Mouse (Mus musculus): Measurements from ENCODE around the gene Fbxl20. TPM values are rescaled to one million over a fixed set of nuclear protein-coding genes. Genes with fewer than 3 reads are reported as not detected.
A peak's percentile ranks its signal among the peaks of the same experiment; 100 is the strongest.

The Fbxl20 gene
- polyA plus RNA-seq, 1 experiment: 15.4 TPM

GRCm38 (mm10) chr11:98051611-98052128 is 98.5 kb downstream of the Fbxl20 start:
- peaks cover 13% of the 10 kb centered on the region for H3K27me3 ChIP-seq (ENCODE audit: control insufficient read depth, insufficient read depth, low read length)
- peaks cover 23% of the 10 kb centered on the region for H3K4me1 ChIP-seq (ENCODE audit: control insufficient read depth, insufficient read depth, insufficient read length)
- H3K36me3 ChIP-seq (ENCODE audit: control insufficient read depth, insufficient read depth, low read length): no peaks in the 10 kb centered on the region
- no peak overlapping the region for H3K27ac ChIP-seq (ENCODE audit: insufficient read depth, low read length)
- no peak for TF ChIP-seq POLR2A (IDR thresholded peaks at IDR 0.05; ENCODE audit: low read depth, low read length)
- TF ChIP-seq CTCF (IDR thresholded peaks at IDR 0.05; ENCODE audit: extremely low read depth, insufficient read depth, insufficient read length, insufficient replicate concordance): no peak
- peak overlapping the region; percentile 61; the same call in 1 of the 2 replicates for H3K4me3 ChIP-seq (ENCODE audit: extremely low read depth, insufficient read depth, insufficient read length)
- 13% methylated on average over 12 of the region's 12 CpGs for WGBS
- peak in 1 of 2 experiments; percentile 28 for DNase-seq (ENCODE audit: low read depth in 1 of 2, low spot score in 2 of 2)

GRCm38 (mm10) chr11:98050940-98051339 is 99.3 kb downstream of the Fbxl20 start:
- Histone ChIP-seq H3K36me3 (ENCODE audit: control insufficient read depth, insufficient read depth, low read length) (no peaks in the 10 kb centered on the region), H3K27me3 (ENCODE audit: control insufficient read depth, insufficient read depth, low read length) (peaks cover 13% of the 10 kb centered on the region), H3K27ac (ENCODE audit: insufficient read depth, low read length) (no peak overlapping the region), H3K4me3 (ENCODE audit: extremely low read depth, insufficient read depth, insufficient read length) (no peak overlapping the region), H3K4me1 (ENCODE audit: control insufficient read depth, insufficient read depth, insufficient read length) (peaks cover 23% of the 10 kb centered on the region)
- TF ChIP-seq CTCF (IDR thresholded peaks at IDR 0.05; ENCODE audit: extremely low read depth, insufficient read depth, insufficient read length, insufficient replicate concordance) (no peak), POLR2A (IDR thresholded peaks at IDR 0.05; ENCODE audit: low read depth, low read length) (no peak)
- no peak for DNase-seq (ENCODE audit: low read depth in 1 of 2, low spot score in 2 of 2)
- 53% methylated on average over 2 of the region's 2 CpGs for WGBS

GRCm38 (mm10) chr11:98050520-98050815 is 99.7 kb downstream of the Fbxl20 start:
- Histone ChIP-seq H3K4me1 (ENCODE audit: control insufficient read depth, insufficient read depth, insufficient read length) (peaks cover 23% of the 10 kb centered on the region), H3K27me3 (ENCODE audit: control insufficient read depth, insufficient read depth, low read length) (peaks cover 13% of the 10 kb centered on the region), H3K36me3 (ENCODE audit: control insufficient read depth, insufficient read depth, low read length) (no peaks in the 10 kb centered on the region), H3K4me3 (ENCODE audit: extremely low read depth, insufficient read depth, insufficient read length) (no peak overlapping the region), H3K27ac (ENCODE audit: insufficient read depth, low read length) (peak overlapping the region; percentile 0; the same call in 1 of the 2 replicates)
- no peak for DNase-seq (ENCODE audit: low read depth in 1 of 2, low spot score in 2 of 2)
- TF ChIP-seq CTCF (IDR thresholded peaks at IDR 0.05; ENCODE audit: extremely low read depth, insufficient read depth, insufficient read length, insufficient replicate concordance) (no peak), POLR2A (IDR thresholded peaks at IDR 0.05; ENCODE audit: low read depth, low read length) (no peak)
- 72% methylated on average over 2 of the region's 2 CpGs for WGBS

GRCm38 (mm10) chr11:98049672-98050519 is 100.3 kb downstream of the Fbxl20 start:
- peak in 1 of 2 experiments; percentile 36 for DNase-seq (ENCODE audit: low read depth in 1 of 2, low spot score in 2 of 2)
- WGBS: 12% methylated on average over 14 of the region's 14 CpGs
- H3K36me3 ChIP-seq (ENCODE audit: control insufficient read depth, insufficient read depth, low read length): no peaks in the 10 kb centered on the region
- peaks cover 23% of the 10 kb centered on the region for H3K4me1 ChIP-seq (ENCODE audit: control insufficient read depth, insufficient read depth, insufficient read length)
- H3K27me3 ChIP-seq (ENCODE audit: control insufficient read depth, insufficient read depth, low read length): peaks cover 13% of the 10 kb centered on the region
- TF ChIP-seq POLR2A (IDR thresholded peaks at IDR 0.05; ENCODE audit: low read depth, low read length) (no peak), CTCF (IDR thresholded peaks at IDR 0.05; ENCODE audit: extremely low read depth, insufficient read depth, insufficient read length, insufficient replicate concordance) (no peak)
- H3K27ac ChIP-seq (ENCODE audit: insufficient read depth, low read length): peak overlapping the region; percentile 0; the same call in 1 of the 2 replicates
- no peak overlapping the region for H3K4me3 ChIP-seq (ENCODE audit: extremely low read depth, insufficient read depth, insufficient read length)

GRCm38 (mm10) chr11:98047745-98048144 is 102.5 kb downstream of the Fbxl20 start:
- 61% methylated on average over 4 of the region's 4 CpGs for WGBS
- no peak for DNase-seq (ENCODE audit: low read depth in 1 of 2, low spot score in 2 of 2)

GRCm38 (mm10) chr11:98046466-98046865 is 103.7 kb downstream of the Fbxl20 start:
- Histone ChIP-seq H3K27me3 (ENCODE audit: control insufficient read depth, insufficient read depth, low read length) (no peaks in the 10 kb centered on the region), H3K4me3 (ENCODE audit: extremely low read depth, insufficient read depth, insufficient read length) (no peak overlapping the region), H3K27ac (ENCODE audit: insufficient read depth, low read length) (no peak overlapping the region), H3K36me3 (ENCODE audit: control insufficient read depth, insufficient read depth, low read length) (no peaks in the 10 kb centered on the region), H3K4me1 (ENCODE audit: control insufficient read depth, insufficient read depth, insufficient read length) (peaks cover 14% of the 10 kb centered on the region; the same call in 1 of the 2 replicates)
- TF ChIP-seq CTCF (IDR thresholded peaks at IDR 0.05; ENCODE audit: extremely low read depth, insufficient read depth, insufficient read length, insufficient replicate concordance) (no peak), POLR2A (IDR thresholded peaks at IDR 0.05; ENCODE audit: low read depth, low read length) (no peak)
- DNase-seq (ENCODE audit: low read depth in 1 of 2, low spot score in 2 of 2): no peak
- 75% methylated on average over 1 of the region's 1 CpGs for WGBS

More at GRCm38 (mm10) chr11:98047745-98048144, 102.5 kb downstream of the Fbxl20 start:
- H3K27ac ChIP-seq (ENCODE audit: insufficient read depth, low read length): no peak overlapping the region
- TF ChIP-seq POLR2A (IDR thresholded peaks at IDR 0.05; ENCODE audit: low read depth, low read length): no peak
- TF ChIP-seq CTCF (IDR thresholded peaks at IDR 0.05; ENCODE audit: extremely low read depth, insufficient read depth, insufficient read length, insufficient replicate concordance): no peak
- H3K4me3 ChIP-seq (ENCODE audit: extremely low read depth, insufficient read depth, insufficient read length): no peak overlapping the region
- peaks cover 6% of the 10 kb centered on the region; the same call in 1 of the 2 replicates for H3K27me3 ChIP-seq (ENCODE audit: control insufficient read depth, insufficient read depth, low read length)
- H3K36me3 ChIP-seq (ENCODE audit: control insufficient read depth, insufficient read depth, low read length): no peaks in the 10 kb centered on the region
- H3K4me1 ChIP-seq (ENCODE audit: control insufficient read depth, insufficient read depth, insufficient read length): peaks cover 23% of the 10 kb centered on the region
